Mouse (Mus musculus) forebrain, embryonic 14.5 days (tissue): ENCODE measurements at regions not wholly inside any gene's neighbourhood (a gene's known extent, or its start where the extent isn't known, plus 50 kb on each side); places are given as distances from the start of the nearest gene placed in this dataset.

ENCODE experiments used
- ATAC-seq: fragments of 200-750 bp; cut with Nextera tagmentation; 2 replicates; pipeline ENCODE4 v1.8.0; 2017; ENCODE audit warnings: mild to moderate bottlenecking, moderate library complexity
- DNase-seq: peaks from one replicate; pipeline ENCODE4 v3.0.0-alpha.2; 2015; ENCODE audit warnings: low spot score
- H3K27ac ChIP-seq: fragments of 300-500 bp; sonication (generic); 2 replicates; pipeline ENCODE4 v1.5.1; 2014; ENCODE audit warnings: low read depth, mild to moderate bottlenecking, control low read depth, low read length, moderate library complexity
- H3K27me3 ChIP-seq: fragments of 300-500 bp; sonication (generic); replicated peaks from 2 replicates; pipeline ENCODE4 v1.6.1; 2014; ENCODE audit warnings: low read length, control low read depth, mixed read lengths; ENCODE audit not compliant: control insufficient read depth, insufficient read depth
- H3K36me3 ChIP-seq: fragments of 300-500 bp; sonication (generic); 2 replicates; pipeline ENCODE4 v1.6.1; 2014; ENCODE audit warnings: low read length, control low read depth; ENCODE audit not compliant: control insufficient read depth, insufficient read depth
- H3K4me1 ChIP-seq: fragments of 300-500 bp; sonication (generic); 2 replicates; pipeline ENCODE4 v1.6.1; 2014; ENCODE audit warnings: antibody characterized with exemption, low read length, control low read depth; ENCODE audit not compliant: control insufficient read depth, insufficient read depth
- H3K4me2 ChIP-seq: fragments of 300-500 bp; sonication (generic); 2 replicates; pipeline ENCODE4 v1.6.1; 2014; ENCODE audit warnings: mild to moderate bottlenecking, control low read depth, low read length
- H3K4me3 ChIP-seq: fragments of 300-500 bp; sonication (generic); 2 replicates; pipeline ENCODE4 v1.5.1; 2014; ENCODE audit warnings: low read depth, low read length, control low read depth
- H3K9ac ChIP-seq: fragments of 300-500 bp; sonication (generic); 2 replicates; pipeline ENCODE4 v1.6.1; 2014; ENCODE audit warnings: mild to moderate bottlenecking, low read length, control low read depth, moderate library complexity
- H3K9me3 ChIP-seq: fragments of 300-500 bp; sonication (generic); replicated peaks from 2 replicates; pipeline ENCODE4 v1.6.1; 2016; ENCODE audit warnings: low read length, control low read depth, mixed read lengths; ENCODE audit not compliant: control insufficient read depth
- WGBS: fragments of 180-500 bp; shearing (Covaris S2); extraction: QIAGEN DNeasy Blood & Tissue Kit; methylation state at CpG from one replicate; pipeline ENCODE4 v1.1.7; 2014; 5-methylcytosine and 5-hydroxymethylcytosine counted together

DNA sequence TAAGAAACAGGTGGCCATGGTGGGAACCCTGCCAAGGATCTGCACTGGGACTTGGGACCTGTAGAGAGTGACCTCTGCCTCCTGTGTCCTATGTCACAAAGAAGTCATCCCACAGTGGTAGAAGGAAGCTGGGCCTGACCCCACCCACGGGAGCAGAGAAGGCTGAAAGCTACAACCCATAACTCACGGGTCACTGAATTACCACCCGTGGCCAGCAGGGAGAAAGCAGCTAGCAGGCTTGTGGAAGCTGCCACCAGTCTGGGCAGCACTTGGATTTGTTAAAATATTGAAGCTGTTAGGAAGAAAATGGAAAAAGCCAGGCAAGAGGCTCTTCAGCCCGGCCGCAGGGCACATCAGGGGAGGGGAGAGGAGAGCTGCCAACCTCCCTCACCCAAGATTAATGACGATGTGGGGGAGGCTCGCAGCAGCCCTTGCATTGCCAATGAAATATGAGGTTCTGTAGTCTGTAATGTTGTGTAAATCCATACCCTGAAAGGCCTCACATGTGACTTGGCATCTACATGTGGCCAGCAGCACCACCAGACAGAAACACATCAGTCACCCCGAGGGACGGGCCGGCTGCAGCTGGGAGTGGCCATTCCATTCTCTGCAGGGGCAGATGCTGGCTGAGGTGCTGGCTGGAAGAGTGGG, 94.5 kb downstream of the Olfm1 start:
- Histone ChIP-seq H3K4me3 (no peak overlapping the region), H3K4me1 (no peaks in the 10 kb centered on the region), H3K27me3 (no peaks in the 10 kb centered on the region), H3K9me3 (no peaks in the 10 kb centered on the region), H3K36me3 (no peaks in the 10 kb centered on the region), H3K27ac (no peak overlapping the region), H3K9ac (no peak overlapping the region), H3K4me2 (no peak overlapping the region)
- no peak for ATAC-seq
- WGBS, result 71% methylated on average over 10 of the region's 10 CpGs
- no peak for DNase-seq

DNA sequence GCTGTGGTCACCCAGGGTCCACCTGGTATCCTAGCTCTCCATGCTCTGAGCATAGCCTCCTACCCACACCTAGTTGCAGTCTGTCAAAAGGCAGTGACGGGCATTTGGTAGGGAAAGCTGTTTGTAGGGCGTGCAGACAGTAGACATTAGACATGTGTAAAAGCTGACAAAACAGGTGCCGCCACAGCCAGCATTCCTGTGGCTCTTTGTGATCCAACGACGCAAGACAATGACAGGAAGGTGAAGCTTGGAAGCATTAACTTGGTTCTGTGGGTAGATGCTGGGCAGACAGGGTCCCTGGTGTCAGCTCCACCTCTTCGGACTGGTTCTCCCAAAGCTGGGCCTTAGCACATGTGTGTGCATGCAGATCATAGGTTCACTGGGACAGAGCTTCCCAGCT, 96.5 kb downstream of the Olfm1 start:
- DNase-seq (no peak), ATAC-seq (no peak)
- Histone ChIP-seq H3K27ac (no peak overlapping the region), H3K36me3 (no peaks in the 10 kb centered on the region), H3K27me3 (no peaks in the 10 kb centered on the region), H3K9me3 (no peaks in the 10 kb centered on the region), H3K4me3 (no peak overlapping the region), H3K9ac (no peak overlapping the region), H3K4me1 (no peaks in the 10 kb centered on the region), H3K4me2 (no peak overlapping the region)
- WGBS, result 85% methylated on average over 6 of the region's 6 CpGs

DNA sequence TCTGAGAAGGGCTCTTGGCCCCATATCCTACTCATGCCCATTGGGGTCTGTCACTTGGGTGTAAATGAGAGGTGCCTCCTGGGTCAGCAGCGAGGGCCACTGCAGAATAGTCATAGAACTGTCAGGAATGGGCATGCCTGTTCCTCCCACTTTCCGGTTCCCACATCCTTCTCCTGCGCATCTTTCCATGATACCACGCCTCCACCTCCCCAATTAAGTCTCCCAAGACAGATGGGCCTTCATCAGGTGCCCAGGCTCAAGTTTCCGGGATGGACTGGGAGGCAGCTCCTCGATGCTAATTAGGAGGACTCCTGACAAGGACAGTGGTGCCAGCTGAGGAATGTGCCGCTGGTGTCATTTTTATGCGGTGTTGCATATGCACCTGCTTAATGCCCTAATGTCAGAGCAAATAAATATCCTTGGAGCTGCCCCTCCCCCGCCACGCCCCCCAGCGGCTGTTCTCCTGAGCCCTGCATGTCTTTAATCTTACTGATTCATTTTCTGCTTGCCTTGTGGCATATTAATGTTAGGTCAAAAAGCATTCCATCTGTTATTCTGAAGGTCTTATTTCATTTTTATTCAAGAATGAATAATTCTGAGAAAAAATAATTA, 97.2 kb downstream of the Olfm1 start:
- no peak overlapping the region for H3K9ac ChIP-seq
- no peak overlapping the region for H3K27ac ChIP-seq
- H3K4me3 ChIP-seq, result no peak overlapping the region
- WGBS, result 67% methylated on average over 11 of the region's 11 CpGs
- H3K9me3 ChIP-seq, result no peaks in the 10 kb centered on the region
- H3K36me3 ChIP-seq, result no peaks in the 10 kb centered on the region
- ATAC-seq (no peak), DNase-seq (no peak)
- H3K27me3 ChIP-seq, result no peaks in the 10 kb centered on the region
- H3K4me1 ChIP-seq, result no peaks in the 10 kb centered on the region
- H3K4me2 ChIP-seq, result no peak overlapping the region

DNA sequence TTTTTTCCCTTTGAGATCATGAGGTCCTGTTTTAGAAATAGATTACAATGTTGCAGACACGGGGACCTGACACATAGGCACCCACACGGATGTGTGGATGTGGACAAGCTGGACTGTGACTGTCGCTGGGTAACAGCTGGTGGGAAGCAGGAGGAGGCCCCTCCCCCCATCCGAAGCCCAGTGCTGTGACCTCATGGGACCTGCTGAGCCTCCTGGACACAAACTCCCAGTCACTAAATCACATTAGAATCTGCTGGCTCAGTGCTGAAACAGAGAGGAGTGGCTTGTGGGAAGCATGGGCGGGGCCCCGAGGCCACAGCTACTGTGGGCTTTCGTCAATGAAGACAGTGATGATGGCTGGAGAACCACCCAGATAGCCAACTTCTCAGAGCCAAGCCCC, 101.7 kb downstream of the Olfm1 start:
- Histone ChIP-seq H3K9ac (no peak overlapping the region; the same call in 1 of the 2 replicates), H3K36me3 (no peaks in the 10 kb centered on the region), H3K4me3 (no peak overlapping the region), H3K4me1 (peaks cover 10% of the 10 kb centered on the region), H3K27ac (no peak overlapping the region), H3K9me3 (no peaks in the 10 kb centered on the region), H3K4me2 (no peak overlapping the region), H3K27me3 (0 out of 2 replicates have a peak, but pooled peaks cover 13% of the 10 kb centered on the region)
- DNase-seq (no peak), ATAC-seq (no peak)
- 63% methylated on average over 7 of the region's 7 CpGs for WGBS

DNA sequence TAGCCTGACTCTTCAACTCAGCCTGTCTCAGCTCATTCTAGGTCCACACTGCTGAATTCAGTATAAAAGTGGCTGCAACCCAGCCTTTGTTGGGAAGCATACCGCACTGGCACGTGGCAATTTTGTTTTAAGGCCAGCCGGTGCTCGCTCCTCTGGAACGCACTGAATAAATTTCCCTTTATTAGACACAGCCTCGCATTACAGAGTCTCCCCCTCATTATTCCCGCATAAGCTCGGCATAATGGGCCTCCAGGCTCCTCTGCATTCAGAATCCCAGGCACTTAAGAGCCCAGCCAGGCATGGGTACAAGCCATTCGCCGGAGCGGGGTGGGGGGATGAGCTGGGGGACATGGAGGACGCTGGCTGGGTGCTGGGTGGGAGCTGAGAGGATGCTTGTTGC, 103.4 kb downstream of the Olfm1 start:
- Histone ChIP-seq H3K36me3 (no peaks in the 10 kb centered on the region), H3K4me1 (peaks cover 10% of the 10 kb centered on the region), H3K9ac (0 out of 2 replicates have a peak overlapping the region, but pooled peaks have one; percentile 13), H3K4me2 (no peak overlapping the region), H3K27ac (peak overlapping the region; percentile 84), H3K4me3 (no peak overlapping the region), H3K9me3 (no peaks in the 10 kb centered on the region), H3K27me3 (0 out of 2 replicates have a peak, but pooled peaks cover 13% of the 10 kb centered on the region)
- peak; percentile 93 for DNase-seq
- ATAC-seq, result peak; percentile 96
- 6% methylated on average over 12 of the region's 12 CpGs for WGBS

DNA sequence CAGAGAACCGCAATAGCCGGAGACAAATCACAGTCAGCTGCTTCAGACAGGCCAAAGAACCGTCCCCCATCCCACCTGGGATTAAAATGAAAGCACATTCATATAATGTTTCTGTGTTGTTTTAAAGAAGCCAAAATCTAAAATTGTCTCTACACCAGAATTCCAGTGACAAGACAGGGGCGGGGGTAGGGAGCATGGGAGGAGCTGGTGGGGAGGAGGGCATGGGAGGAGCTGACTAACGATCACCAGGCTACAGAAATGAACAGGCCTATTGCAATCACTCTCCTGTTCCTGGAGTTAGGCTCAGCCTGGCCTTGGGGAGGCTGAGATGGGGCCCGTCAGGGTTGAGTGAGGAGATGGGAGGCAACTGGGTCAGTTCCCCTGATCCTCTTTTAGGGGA, 105.9 kb downstream of the Olfm1 start:
- H3K27me3 ChIP-seq, result 0 out of 2 replicates have a peak, but pooled peaks cover 13% of the 10 kb centered on the region
- peaks cover 10% of the 10 kb centered on the region for H3K4me1 ChIP-seq
- WGBS, result 51% methylated on average over 6 of the region's 6 CpGs
- H3K9me3 ChIP-seq, result no peaks in the 10 kb centered on the region
- ATAC-seq, result no peak
- no peaks in the 10 kb centered on the region for H3K36me3 ChIP-seq
- H3K27ac ChIP-seq, result no peak overlapping the region
- H3K4me3 ChIP-seq, result no peak overlapping the region
- H3K9ac ChIP-seq, result no peak overlapping the region
- no peak overlapping the region for H3K4me2 ChIP-seq
- no peak for DNase-seq

DNA sequence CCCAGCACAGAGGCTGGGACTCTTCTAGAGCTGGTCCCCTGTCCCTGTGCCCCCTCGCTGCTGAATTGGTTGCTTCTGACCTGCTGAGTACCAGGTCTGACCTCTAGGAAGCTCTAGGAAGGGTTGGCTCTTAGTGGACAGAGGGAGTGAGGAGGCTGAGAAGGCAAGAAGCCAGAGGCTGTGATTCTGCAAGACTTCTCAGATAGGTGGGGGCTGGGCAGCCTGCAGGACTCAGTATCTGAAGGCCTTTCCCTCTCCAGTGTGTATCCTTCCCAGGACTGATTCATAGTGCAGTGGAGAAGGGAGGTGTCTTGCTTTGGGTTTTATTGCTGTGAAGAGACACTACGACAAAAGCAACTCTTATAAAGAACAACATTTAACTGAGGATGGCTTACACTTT, 106.6 kb downstream of the Olfm1 start:
- H3K4me3 ChIP-seq, result no peak overlapping the region
- DNase-seq (no peak), ATAC-seq (no peak)
- no peak overlapping the region for H3K9ac ChIP-seq
- no peak overlapping the region for H3K27ac ChIP-seq
- no peaks in the 10 kb centered on the region for H3K36me3 ChIP-seq
- H3K27me3 ChIP-seq, result 0 out of 2 replicates have a peak, but pooled peaks cover 13% of the 10 kb centered on the region
- H3K4me2 ChIP-seq, result no peak overlapping the region
- 85% methylated on average over 2 of the region's 2 CpGs for WGBS
- peaks cover 10% of the 10 kb centered on the region for H3K4me1 ChIP-seq
- H3K9me3 ChIP-seq, result no peaks in the 10 kb centered on the region

DNA sequence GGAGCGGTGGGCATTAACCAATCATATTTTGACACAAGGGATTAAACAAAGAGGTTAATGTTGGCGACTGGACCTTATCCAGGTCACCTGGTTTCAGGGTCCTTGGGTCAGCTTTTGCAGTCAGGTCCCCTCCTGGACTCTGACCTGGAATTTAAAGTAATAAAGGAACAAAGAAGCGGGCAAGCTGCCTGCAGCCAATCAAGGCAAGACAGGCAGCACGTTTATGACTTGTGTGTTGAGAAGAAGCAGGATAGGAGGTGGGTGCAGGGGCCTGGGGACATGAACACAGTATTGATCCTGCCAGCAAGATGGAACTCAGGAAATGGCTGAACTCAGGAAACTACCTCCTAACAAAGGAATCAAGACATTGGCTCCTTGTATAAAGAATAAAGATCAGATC, 108.5 kb downstream of the Olfm1 start:
- no peak for DNase-seq
- H3K27ac ChIP-seq, result no peak overlapping the region
- WGBS, result 73% methylated on average over 4 of the region's 4 CpGs
- no peaks in the 10 kb centered on the region for H3K36me3 ChIP-seq
- H3K4me1 ChIP-seq, result peaks cover 2% of the 10 kb centered on the region; the same call in 1 of the 2 replicates
- no peaks in the 10 kb centered on the region for H3K9me3 ChIP-seq
- no peak for ATAC-seq
- H3K4me3 ChIP-seq, result no peak overlapping the region
- H3K9ac ChIP-seq, result no peak overlapping the region
- H3K27me3 ChIP-seq, result 0 out of 2 replicates have a peak, but pooled peaks cover 9% of the 10 kb centered on the region
- H3K4me2 ChIP-seq, result no peak overlapping the region

DNA sequence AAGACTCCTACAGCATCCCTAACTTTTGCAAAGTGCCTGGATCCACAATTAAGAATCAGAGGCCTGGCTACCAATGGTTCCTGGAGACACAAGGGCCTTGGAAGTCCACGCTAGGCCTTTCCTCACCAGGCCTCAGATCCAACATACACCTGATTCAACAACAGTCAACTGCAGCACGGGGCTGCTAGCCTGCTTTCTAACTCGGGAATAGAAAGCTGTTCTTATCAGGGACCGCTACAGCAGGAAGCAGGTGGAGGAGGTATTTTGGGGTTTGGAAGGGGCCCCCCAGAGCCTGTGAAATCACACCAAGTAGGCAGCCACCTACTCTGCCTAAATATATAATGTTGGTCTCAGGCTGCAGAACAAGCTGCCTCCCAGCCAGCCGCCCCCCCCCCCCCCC, 111.1 kb downstream of the Olfm1 start:
- DNase-seq, result no peak
- no peaks in the 10 kb centered on the region for H3K36me3 ChIP-seq
- no peak overlapping the region for H3K4me3 ChIP-seq
- H3K9me3 ChIP-seq, result no peaks in the 10 kb centered on the region
- no peak overlapping the region for H3K4me2 ChIP-seq
- no peaks in the 10 kb centered on the region for H3K4me1 ChIP-seq
- H3K27ac ChIP-seq, result no peak overlapping the region
- 0 out of 2 replicates have a peak, but pooled peaks cover 4% of the 10 kb centered on the region for H3K27me3 ChIP-seq
- no peak overlapping the region for H3K9ac ChIP-seq
- WGBS, result 88% methylated on average over 5 of the region's 5 CpGs
- no peak for ATAC-seq
